Mouse (Mus musculus): Measurements from ENCODE around the gene Pak3. TPM values are rescaled to one million over a fixed set of nuclear protein-coding genes. Genes with fewer than 3 reads are reported as not detected.
A peak's percentile ranks its signal among the peaks of the same experiment; 100 is the strongest.
"Not testable (repeated sequence)": the region's sequence is repeated elsewhere in the genome, so short reads cannot be mapped to it uniquely, and the experiment has no call there.

Gene Pak3
- polyA plus RNA-seq (2015; fragmentation: Nextera tagmentation; extraction: Ambion mirVana): 5.2 and 6.3 TPM in 2 replicates

GRCm38 (mm10) chrX:143518168-143518901 lies at the start of gene Pak3:
Gene Pak3 (plus strand): TSS chrX:143518591.
- ATAC-seq (ENCODE audit: insufficient read depth, low FRiP score): no peak
- peaks cover 7% of the 10 kb centered on the region; the same call in 1 of the 2 replicates for H3K27me3 ChIP-seq (ENCODE audit: control insufficient read depth, insufficient read depth, low read length)
- H3K9me3 ChIP-seq (replicated peaks; ENCODE audit: control insufficient read depth, low read length): no peaks in the 10 kb centered on the region
- H3K36me3 ChIP-seq (ENCODE audit: control insufficient read depth, insufficient read depth, low read length): no peaks in the 10 kb centered on the region
- no peak within 1 kb of the TSS for H3K27ac ChIP-seq (ENCODE audit: low read length)
- 13% methylated on average over 23 of the region's 23 CpGs for WGBS
- peak within 1 kb of the TSS; percentile 38 for H3K4me3 ChIP-seq (replicated peaks; ENCODE audit: low read length)
- H3K4me1 ChIP-seq (ENCODE audit: control insufficient read depth, insufficient read depth, low read length): no peaks in the 10 kb centered on the region
- no peak within 1 kb of the TSS for H3K9ac ChIP-seq (ENCODE audit: low read length)
- peak within 1 kb of the TSS; percentile 51 for H3K4me2 ChIP-seq (ENCODE audit: low read depth, low read length)

DNA sequence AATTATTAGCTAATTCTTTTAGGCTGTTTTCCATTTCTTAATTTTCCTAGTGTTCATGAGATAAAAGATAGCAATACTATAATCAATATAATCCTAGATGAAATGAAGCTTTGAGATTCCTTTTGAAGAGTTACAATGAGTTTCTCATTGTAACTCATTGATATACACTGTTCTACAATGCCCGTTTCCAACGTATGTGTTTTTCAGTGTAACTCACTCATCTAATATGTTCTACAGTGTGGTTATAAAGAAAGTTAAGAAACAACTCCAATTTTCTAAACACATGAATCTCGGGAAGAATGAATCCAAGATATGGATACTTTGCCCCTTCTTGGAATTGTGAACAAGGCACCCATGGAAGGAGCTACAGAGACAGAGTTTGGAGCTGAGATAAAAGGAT lies 35.5 kb upstream of the Pak3 start:
- no peak overlapping the region for H3K27ac ChIP-seq (ENCODE audit: low read length)
- 66% methylated on average over 3 of the region's 3 CpGs for WGBS
- no peak overlapping the region for H3K4me3 ChIP-seq (replicated peaks; ENCODE audit: low read length)

GRCm38 (mm10) chrX:143501053-143501695 lies 17.2 kb upstream of the Pak3 start:
- 45% methylated on average over 4 of the region's 4 CpGs for WGBS
- ATAC-seq (ENCODE audit: insufficient read depth, low FRiP score): no peak

More for the DNA sequence above, 35.5 kb upstream of the Pak3 start:
- Histone ChIP-seq H3K9ac (ENCODE audit: low read length) (no peak overlapping the region), H3K4me2 (ENCODE audit: low read depth, low read length) (no peak overlapping the region), H3K36me3 (ENCODE audit: control insufficient read depth, insufficient read depth, low read length) (no peaks in the 10 kb centered on the region), H3K4me1 (ENCODE audit: control insufficient read depth, insufficient read depth, low read length) (no peaks in the 10 kb centered on the region), H3K9me3 (replicated peaks; ENCODE audit: control insufficient read depth, low read length) (no peaks in the 10 kb centered on the region), H3K27me3 (ENCODE audit: control insufficient read depth, insufficient read depth, low read length) (no peaks in the 10 kb centered on the region; the same call in 1 of the 2 replicates)
- ATAC-seq (ENCODE audit: insufficient read depth, low FRiP score): peak; percentile 100

DNA sequence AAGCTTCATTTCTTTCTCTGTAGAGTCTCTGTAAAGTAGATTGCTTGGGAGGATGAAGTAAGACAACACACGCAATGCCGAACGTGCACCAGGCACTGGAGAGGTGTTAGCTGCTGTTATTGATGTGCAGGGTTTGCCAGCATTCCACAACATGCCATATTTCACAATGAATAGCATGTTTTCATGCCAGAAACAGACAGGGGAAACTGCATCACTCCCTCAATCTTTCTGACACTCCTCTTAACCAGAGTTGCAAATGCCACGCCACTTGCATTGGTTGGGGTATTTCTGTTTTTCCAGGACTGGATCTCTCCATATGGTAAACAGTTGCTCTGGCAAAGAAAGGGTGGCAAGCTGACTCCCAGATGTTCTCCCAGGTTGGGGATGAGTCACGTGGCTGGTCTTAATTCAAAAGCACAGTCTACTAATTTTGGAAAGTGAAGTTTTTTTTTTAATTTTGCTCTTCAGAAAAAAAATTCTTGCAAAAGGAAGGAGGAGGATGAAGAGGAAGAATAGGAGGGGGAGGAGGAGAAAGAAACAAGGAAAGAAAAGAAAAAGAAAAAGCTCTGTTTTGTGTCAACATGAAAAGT lies 16.5 kb upstream of the Pak3 start:
- no peaks in the 10 kb centered on the region for H3K9me3 ChIP-seq (replicated peaks; ENCODE audit: control insufficient read depth, low read length)
- no peak overlapping the region for H3K4me2 ChIP-seq (ENCODE audit: low read depth, low read length)
- no peak overlapping the region for H3K4me3 ChIP-seq (replicated peaks; ENCODE audit: low read length)
- H3K36me3 ChIP-seq (ENCODE audit: control insufficient read depth, insufficient read depth, low read length): no peaks in the 10 kb centered on the region
- H3K27me3 ChIP-seq (ENCODE audit: control insufficient read depth, insufficient read depth, low read length): no peaks in the 10 kb centered on the region
- H3K4me1 ChIP-seq (ENCODE audit: control insufficient read depth, insufficient read depth, low read length): no peaks in the 10 kb centered on the region
- H3K9ac ChIP-seq (ENCODE audit: low read length): no peak overlapping the region
- WGBS: 63% methylated on average over 5 of the region's 5 CpGs
- ATAC-seq (ENCODE audit: insufficient read depth, low FRiP score): no peak
- no peak overlapping the region for H3K27ac ChIP-seq (ENCODE audit: low read length)

More at GRCm38 (mm10) chrX:143501053-143501695, 17.2 kb upstream of the Pak3 start:
- H3K36me3 ChIP-seq (ENCODE audit: control insufficient read depth, insufficient read depth, low read length): no peaks in the 10 kb centered on the region
- no peak overlapping the region for H3K9ac ChIP-seq (ENCODE audit: low read length)
- no peak overlapping the region for H3K27ac ChIP-seq (ENCODE audit: low read length)
- H3K9me3 ChIP-seq (replicated peaks; ENCODE audit: control insufficient read depth, low read length): no peaks in the 10 kb centered on the region
- no peak overlapping the region for H3K4me3 ChIP-seq (replicated peaks; ENCODE audit: low read length)
- no peak overlapping the region for H3K4me2 ChIP-seq (ENCODE audit: low read depth, low read length)
- H3K4me1 ChIP-seq (ENCODE audit: control insufficient read depth, insufficient read depth, low read length): no peaks in the 10 kb centered on the region
- H3K27me3 ChIP-seq (ENCODE audit: control insufficient read depth, insufficient read depth, low read length): no peaks in the 10 kb centered on the region

GRCm38 (mm10) chrX:143518917-143519316 lies 526 bp downstream of the Pak3 start:
- 13% methylated on average over 7 of the region's 7 CpGs for WGBS
- ATAC-seq (ENCODE audit: insufficient read depth, low FRiP score): no peak
- H3K9ac ChIP-seq (ENCODE audit: low read length): no peak overlapping the region

DNA sequence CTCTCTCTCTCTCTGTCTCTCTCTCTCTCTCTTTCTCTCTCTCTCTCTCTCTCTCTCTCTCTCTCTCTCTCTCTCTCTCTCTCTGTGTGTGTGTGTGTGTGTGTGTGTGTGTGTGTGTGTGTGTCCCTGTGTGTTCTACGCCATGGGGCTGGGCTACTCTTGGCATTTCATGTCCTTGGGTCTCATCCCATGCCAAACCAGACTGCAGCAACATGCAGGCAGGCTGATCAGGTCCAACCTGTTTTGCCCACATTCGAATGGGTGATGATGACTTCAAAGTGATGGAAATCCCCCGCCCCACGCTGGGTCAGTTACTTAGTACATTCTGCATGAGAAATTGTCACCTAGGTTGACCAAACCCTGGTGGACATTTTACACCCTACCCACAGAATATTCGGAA lies 1.1 kb downstream of the Pak3 start:
- not testable (repeated sequence) for H3K9me3 ChIP-seq (replicated peaks; ENCODE audit: control insufficient read depth, low read length); H3K27ac ChIP-seq (ENCODE audit: low read length); H3K27me3 ChIP-seq (ENCODE audit: control insufficient read depth, insufficient read depth, low read length); H3K4me2 ChIP-seq (ENCODE audit: low read depth, low read length); H3K36me3 ChIP-seq (ENCODE audit: control insufficient read depth, insufficient read depth, low read length); H3K4me1 ChIP-seq (ENCODE audit: control insufficient read depth, insufficient read depth, low read length); ATAC-seq (ENCODE audit: insufficient read depth, low FRiP score); H3K4me3 ChIP-seq (replicated peaks; ENCODE audit: low read length); H3K9ac ChIP-seq (ENCODE audit: low read length)
- 65% methylated on average over 5 of the region's 5 CpGs for WGBS

More at GRCm38 (mm10) chrX:143518917-143519316, 526 bp downstream of the Pak3 start:
- H3K36me3 ChIP-seq (ENCODE audit: control insufficient read depth, insufficient read depth, low read length): no peaks in the 10 kb centered on the region
- H3K27ac ChIP-seq (ENCODE audit: low read length): no peak overlapping the region
- peak overlapping the region; percentile 38 for H3K4me3 ChIP-seq (replicated peaks; ENCODE audit: low read length)
- H3K27me3 ChIP-seq (ENCODE audit: control insufficient read depth, insufficient read depth, low read length): peaks cover 7% of the 10 kb centered on the region; the same call in 1 of the 2 replicates
- no peaks in the 10 kb centered on the region for H3K4me1 ChIP-seq (ENCODE audit: control insufficient read depth, insufficient read depth, low read length)
- no peaks in the 10 kb centered on the region for H3K9me3 ChIP-seq (replicated peaks; ENCODE audit: control insufficient read depth, low read length)
- peak overlapping the region; percentile 51 for H3K4me2 ChIP-seq (ENCODE audit: low read depth, low read length)

DNA sequence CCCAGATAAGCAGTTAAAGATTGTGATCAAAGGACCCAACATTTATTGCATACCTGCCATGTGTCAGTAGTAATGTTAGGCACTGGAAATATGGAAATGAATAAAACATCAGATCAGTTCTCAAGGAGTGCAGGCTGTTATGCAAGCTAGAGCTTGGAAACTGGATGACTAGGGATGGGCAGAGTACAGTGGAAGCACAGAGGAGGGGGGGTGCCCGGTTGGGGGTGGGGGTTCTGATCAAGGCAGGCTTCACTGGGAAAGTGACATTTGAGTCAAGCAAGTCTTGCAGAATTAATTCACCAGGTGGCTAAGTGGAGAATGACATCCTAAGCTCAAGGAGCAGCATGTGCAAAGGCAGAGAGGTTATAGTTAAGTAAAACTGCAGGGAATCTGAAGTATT lies 1.8 kb downstream of the Pak3 start:
- H3K27ac ChIP-seq (ENCODE audit: low read length): no peak overlapping the region
- H3K4me3 ChIP-seq (replicated peaks; ENCODE audit: low read length): no peak overlapping the region
- H3K4me2 ChIP-seq (ENCODE audit: low read depth, low read length): no peak overlapping the region
- peaks cover 7% of the 10 kb centered on the region; the same call in 1 of the 2 replicates for H3K27me3 ChIP-seq (ENCODE audit: control insufficient read depth, insufficient read depth, low read length)
- ATAC-seq (ENCODE audit: insufficient read depth, low FRiP score): no peak
- no peak overlapping the region for H3K9ac ChIP-seq (ENCODE audit: low read length)
- H3K4me1 ChIP-seq (ENCODE audit: control insufficient read depth, insufficient read depth, low read length): no peaks in the 10 kb centered on the region
- no peaks in the 10 kb centered on the region for H3K36me3 ChIP-seq (ENCODE audit: control insufficient read depth, insufficient read depth, low read length)
- H3K9me3 ChIP-seq (replicated peaks; ENCODE audit: control insufficient read depth, low read length): no peaks in the 10 kb centered on the region
- WGBS: 50% methylated on average over 1 of the region's 1 CpGs

GRCm38 (mm10) chrX:143532331-143532730 lies 13.9 kb downstream of the Pak3 start:
- H3K4me2 ChIP-seq (ENCODE audit: low read depth, low read length): no peak overlapping the region
- peaks cover 5% of the 10 kb centered on the region; the same call in 1 of the 2 replicates for H3K27me3 ChIP-seq (ENCODE audit: control insufficient read depth, insufficient read depth, low read length)
- no peak overlapping the region for H3K9ac ChIP-seq (ENCODE audit: low read length)
- no peak overlapping the region for H3K4me3 ChIP-seq (replicated peaks; ENCODE audit: low read length)
- no peaks in the 10 kb centered on the region for H3K9me3 ChIP-seq (replicated peaks; ENCODE audit: control insufficient read depth, low read length)
- H3K4me1 ChIP-seq (ENCODE audit: control insufficient read depth, insufficient read depth, low read length): no peaks in the 10 kb centered on the region
- H3K36me3 ChIP-seq (ENCODE audit: control insufficient read depth, insufficient read depth, low read length): no peaks in the 10 kb centered on the region
- no peak overlapping the region for H3K27ac ChIP-seq (ENCODE audit: low read length)
- ATAC-seq (ENCODE audit: insufficient read depth, low FRiP score): no peak
- WGBS: 75% methylated on average over 3 of the region's 3 CpGs

DNA sequence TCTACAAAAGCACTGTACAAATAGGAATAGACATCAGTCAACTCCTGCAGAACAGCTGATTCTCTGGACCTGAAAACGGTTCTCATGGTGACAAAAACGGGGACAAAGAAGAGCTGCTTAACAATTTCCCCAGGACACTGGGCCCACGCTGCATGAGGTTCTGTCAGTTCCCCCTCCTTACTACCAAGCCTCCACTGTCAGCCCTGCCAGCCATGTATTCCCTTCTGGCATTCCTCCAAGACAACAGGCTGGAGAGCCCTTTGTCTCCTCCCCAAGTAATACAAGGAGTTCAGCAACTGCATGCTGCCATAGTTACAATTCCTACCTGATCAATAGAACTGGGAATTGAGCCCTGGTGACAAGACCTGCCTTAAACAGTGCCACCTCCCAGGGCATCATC lies 15.2 kb downstream of the Pak3 start:
- Histone ChIP-seq H3K9ac (ENCODE audit: low read length) (no peak overlapping the region), H3K9me3 (replicated peaks; ENCODE audit: control insufficient read depth, low read length) (no peaks in the 10 kb centered on the region), H3K4me3 (replicated peaks; ENCODE audit: low read length) (no peak overlapping the region), H3K36me3 (ENCODE audit: control insufficient read depth, insufficient read depth, low read length) (no peaks in the 10 kb centered on the region), H3K4me2 (ENCODE audit: low read depth, low read length) (no peak overlapping the region), H3K27ac (ENCODE audit: low read length) (no peak overlapping the region), H3K4me1 (ENCODE audit: control insufficient read depth, insufficient read depth, low read length) (no peaks in the 10 kb centered on the region), H3K27me3 (ENCODE audit: control insufficient read depth, insufficient read depth, low read length) (peaks cover 7% of the 10 kb centered on the region; the same call in 1 of the 2 replicates)
- no peak for ATAC-seq (ENCODE audit: insufficient read depth, low FRiP score)
- WGBS: 71% methylated on average over 3 of the region's 3 CpGs

All from stomach, embryonic 16.5 days (tissue).